Mouse (Mus musculus): ENCODE measurements around the gene Dnajc2. TPM values are rescaled to one million over a fixed set of nuclear protein-coding genes. Genes with fewer than 3 reads are reported as not detected.

Dnajc2 gene
- polyA plus RNA-seq, 1 experiment = 46.0 TPM

- H3K4me1 ChIP-seq (ENCODE audit: control insufficient read depth, insufficient read depth, low read length) = no peaks in the 10 kb centered on the region
- no peak overlapping the region for H3K4me3 ChIP-seq (ENCODE audit: insufficient read depth, low read length)
- H3K27ac ChIP-seq (ENCODE audit: insufficient read depth, low read length) = no peak overlapping the region
- TF ChIP-seq CTCF (IDR thresholded peaks at IDR 0.05; ENCODE audit: borderline replicate concordance, insufficient read depth, low read length) (no peak), POLR2A (IDR thresholded peaks at IDR 0.05; ENCODE audit: low read depth, low read length) (no peak)
Measured at GRCm38 (mm10) chr5:21745966-21746365, 39.1 kb downstream of the Dnajc2 start.

DNA sequence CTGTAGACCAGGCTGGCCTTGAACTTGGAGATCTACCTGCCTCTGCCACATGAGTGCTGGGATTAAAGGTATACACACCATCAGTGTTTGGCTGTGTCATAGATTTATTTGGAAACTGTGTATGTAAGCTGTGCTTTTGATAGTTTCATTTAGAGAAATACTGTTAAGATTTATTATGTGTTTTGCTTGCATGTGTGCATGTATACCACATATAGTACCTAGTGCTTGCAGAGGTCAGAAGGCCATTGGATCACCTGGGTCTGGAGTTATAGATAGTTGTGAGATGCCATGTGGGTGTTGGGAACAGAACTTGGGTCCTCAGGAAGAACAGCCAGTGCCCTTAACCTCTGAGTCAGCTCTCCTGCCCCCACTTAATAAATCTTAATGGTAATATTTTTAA lies 40.4 kb downstream of the Dnajc2 start:
- no peak overlapping the region for H3K4me3 ChIP-seq (ENCODE audit: insufficient read depth, low read length)
- no peak overlapping the region for H3K27ac ChIP-seq (ENCODE audit: insufficient read depth, low read length)
- TF ChIP-seq POLR2A (IDR thresholded peaks at IDR 0.05; ENCODE audit: low read depth, low read length) = no peak
- no peaks in the 10 kb centered on the region for H3K4me1 ChIP-seq (ENCODE audit: control insufficient read depth, insufficient read depth, low read length)

DNA sequence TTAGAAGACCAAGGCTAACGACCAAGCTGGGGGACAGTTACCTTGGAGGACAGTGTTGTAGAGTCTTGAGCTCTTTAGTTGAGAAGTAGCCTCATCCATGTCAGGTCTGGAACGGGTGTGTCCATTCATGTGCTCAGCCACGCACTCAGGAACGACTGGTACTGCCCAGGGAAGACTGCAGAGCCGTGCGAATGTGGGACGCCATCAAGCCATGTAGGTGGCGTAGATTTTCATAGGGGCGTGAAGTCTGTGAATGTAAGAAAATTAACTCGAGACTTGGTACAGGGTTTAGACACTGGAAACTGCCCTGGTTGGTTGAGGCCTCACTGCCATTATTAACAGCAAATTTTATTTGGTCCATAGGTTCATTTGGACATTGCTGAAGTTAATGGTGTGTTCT lies 41.4 kb downstream of the Dnajc2 start:
- Histone ChIP-seq H3K4me3 (ENCODE audit: insufficient read depth, low read length) (no peak overlapping the region), H3K4me1 (ENCODE audit: control insufficient read depth, insufficient read depth, low read length) (no peaks in the 10 kb centered on the region), H3K27ac (ENCODE audit: insufficient read depth, low read length) (no peak overlapping the region)
- no peak for TF ChIP-seq CTCF (IDR thresholded peaks at IDR 0.05; ENCODE audit: borderline replicate concordance, insufficient read depth, low read length)
- no peak for TF ChIP-seq POLR2A (IDR thresholded peaks at IDR 0.05; ENCODE audit: low read depth, low read length)

DNA sequence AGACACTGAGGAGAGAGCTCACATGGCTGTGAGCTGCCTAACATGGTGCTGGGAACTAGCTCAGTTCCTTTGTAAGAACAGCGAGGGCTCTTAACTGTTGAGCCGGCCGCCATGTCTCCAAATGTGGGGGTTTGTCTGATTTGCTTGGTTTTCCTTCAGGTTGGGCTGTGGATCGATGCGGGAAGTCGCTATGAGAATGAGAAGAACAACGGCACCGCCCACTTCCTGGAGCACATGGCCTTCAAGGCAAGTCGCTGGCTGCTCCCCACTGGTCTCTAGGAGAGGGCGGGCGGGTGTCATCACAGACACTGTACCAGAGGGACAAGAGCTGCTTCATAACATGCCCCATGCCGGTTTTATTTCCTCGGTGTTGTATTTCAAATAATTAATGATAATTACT lies 45.2 kb downstream of the Dnajc2 start:
- Histone ChIP-seq H3K4me1 (ENCODE audit: control insufficient read depth, insufficient read depth, low read length) (no peaks in the 10 kb centered on the region), H3K4me3 (ENCODE audit: insufficient read depth, low read length) (no peak overlapping the region), H3K27ac (ENCODE audit: insufficient read depth, low read length) (no peak overlapping the region)
- TF ChIP-seq POLR2A (IDR thresholded peaks at IDR 0.05; ENCODE audit: low read depth, low read length) = no peak
- TF ChIP-seq CTCF (IDR thresholded peaks at IDR 0.05; ENCODE audit: borderline replicate concordance, insufficient read depth, low read length) = no peak

GRCm38 (mm10) chr5:21739120-21739519 lies 45.9 kb downstream of the Dnajc2 start:
- Histone ChIP-seq H3K4me1 (ENCODE audit: control insufficient read depth, insufficient read depth, low read length) (no peaks in the 10 kb centered on the region), H3K4me3 (ENCODE audit: insufficient read depth, low read length) (no peak overlapping the region), H3K27ac (ENCODE audit: insufficient read depth, low read length) (no peak overlapping the region)
- TF ChIP-seq CTCF (IDR thresholded peaks at IDR 0.05; ENCODE audit: borderline replicate concordance, insufficient read depth, low read length) (no peak), POLR2A (IDR thresholded peaks at IDR 0.05; ENCODE audit: low read depth, low read length) (no peak)

- Histone ChIP-seq H3K4me3 (ENCODE audit: insufficient read depth, low read length) (peak overlapping the region; percentile 87), H3K27ac (ENCODE audit: insufficient read depth, low read length) (no peak overlapping the region), H3K4me1 (ENCODE audit: control insufficient read depth, insufficient read depth, low read length) (no peaks in the 10 kb centered on the region)
- TF ChIP-seq POLR2A (IDR thresholded peaks at IDR 0.05; ENCODE audit: low read depth, low read length) (no peak), CTCF (IDR thresholded peaks at IDR 0.05; ENCODE audit: borderline replicate concordance, insufficient read depth, low read length) (no peak)
Measured at GRCm38 (mm10) chr5:21737620-21738019, 47.4 kb downstream of the Dnajc2 start.

GRCm38 (mm10) chr5:21736956-21737585 lies 48.0 kb downstream of the Dnajc2 start, which contains the start of gene Pmpcb:
TSS of gene Pmpcb (plus strand) at chr5:21737141.
- Histone ChIP-seq H3K27ac (ENCODE audit: insufficient read depth, low read length) (peak within 1 kb of the TSS; percentile 36), H3K4me1 (ENCODE audit: control insufficient read depth, insufficient read depth, low read length) (no peaks in the 10 kb centered on the region), H3K4me3 (ENCODE audit: insufficient read depth, low read length) (peak within 1 kb of the TSS; percentile 87)
- peak; percentile 59; the same call in 1 of the 2 replicates for TF ChIP-seq CTCF (IDR thresholded peaks at IDR 0.05; ENCODE audit: borderline replicate concordance, insufficient read depth, low read length)
- TF ChIP-seq POLR2A (IDR thresholded peaks at IDR 0.05; ENCODE audit: low read depth, low read length) = peak; percentile 49; the same call in 1 of the 2 replicates

GRCm38 (mm10) chr5:21736046-21736445 lies 49.0 kb downstream of the Dnajc2 start:
- TF ChIP-seq CTCF (IDR thresholded peaks at IDR 0.05; ENCODE audit: borderline replicate concordance, insufficient read depth, low read length) (no peak), POLR2A (IDR thresholded peaks at IDR 0.05; ENCODE audit: low read depth, low read length) (no peak)
- no peak overlapping the region for H3K27ac ChIP-seq (ENCODE audit: insufficient read depth, low read length)
- no peak overlapping the region for H3K4me3 ChIP-seq (ENCODE audit: insufficient read depth, low read length)
- no peaks in the 10 kb centered on the region for H3K4me1 ChIP-seq (ENCODE audit: control insufficient read depth, insufficient read depth, low read length)

GRCm38 (mm10) chr5:21735584-21735983 lies 49.5 kb downstream of the Dnajc2 start:
- TF ChIP-seq POLR2A (IDR thresholded peaks at IDR 0.05; ENCODE audit: low read depth, low read length) (no peak), CTCF (IDR thresholded peaks at IDR 0.05; ENCODE audit: borderline replicate concordance, insufficient read depth, low read length) (peak; percentile 53; the same call in 1 of the 2 replicates)
- no peak overlapping the region for H3K27ac ChIP-seq (ENCODE audit: insufficient read depth, low read length)
- no peak overlapping the region for H3K4me3 ChIP-seq (ENCODE audit: insufficient read depth, low read length)
- no peaks in the 10 kb centered on the region for H3K4me1 ChIP-seq (ENCODE audit: control insufficient read depth, insufficient read depth, low read length)

- TF ChIP-seq CTCF (IDR thresholded peaks at IDR 0.05; ENCODE audit: borderline replicate concordance, insufficient read depth, low read length) (no peak), POLR2A (IDR thresholded peaks at IDR 0.05; ENCODE audit: low read depth, low read length) (no peak)
- no peaks in the 10 kb centered on the region for H3K4me1 ChIP-seq (ENCODE audit: control insufficient read depth, insufficient read depth, low read length)
- H3K4me3 ChIP-seq (ENCODE audit: insufficient read depth, low read length) = peak overlapping the region; percentile 15; the same call in 1 of the 2 replicates
- no peak overlapping the region for H3K27ac ChIP-seq (ENCODE audit: insufficient read depth, low read length)
Measured at GRCm38 (mm10) chr5:21735100-21735499, 50.0 kb downstream of the Dnajc2 start.
